Mouse (Mus musculus) adrenal gland, postnatal 10 days (tissue): Measurements from ENCODE around the gene Adgrg3. TPM values are rescaled to one million over a fixed set of nuclear protein-coding genes. Genes with fewer than 3 reads are reported as not detected.
A peak's percentile ranks its signal among the peaks of the same experiment; 100 is the strongest.

Experiments used
- DNase-seq: peaks from one replicate; pipeline ENCODE4 v3.0.0; 2021; ENCODE audit warnings: mixed read lengths
- total RNA-seq, 2 experiments: library from RNA; stranded (reverse); gene quantifications; 2 replicates each; pipeline ENCODE4 v1.2.3; 2021

Adgrg3 gene
- total RNA-seq, 2 experiments from 2014 or later, result 4.0 to 4.5 TPM

DNA sequence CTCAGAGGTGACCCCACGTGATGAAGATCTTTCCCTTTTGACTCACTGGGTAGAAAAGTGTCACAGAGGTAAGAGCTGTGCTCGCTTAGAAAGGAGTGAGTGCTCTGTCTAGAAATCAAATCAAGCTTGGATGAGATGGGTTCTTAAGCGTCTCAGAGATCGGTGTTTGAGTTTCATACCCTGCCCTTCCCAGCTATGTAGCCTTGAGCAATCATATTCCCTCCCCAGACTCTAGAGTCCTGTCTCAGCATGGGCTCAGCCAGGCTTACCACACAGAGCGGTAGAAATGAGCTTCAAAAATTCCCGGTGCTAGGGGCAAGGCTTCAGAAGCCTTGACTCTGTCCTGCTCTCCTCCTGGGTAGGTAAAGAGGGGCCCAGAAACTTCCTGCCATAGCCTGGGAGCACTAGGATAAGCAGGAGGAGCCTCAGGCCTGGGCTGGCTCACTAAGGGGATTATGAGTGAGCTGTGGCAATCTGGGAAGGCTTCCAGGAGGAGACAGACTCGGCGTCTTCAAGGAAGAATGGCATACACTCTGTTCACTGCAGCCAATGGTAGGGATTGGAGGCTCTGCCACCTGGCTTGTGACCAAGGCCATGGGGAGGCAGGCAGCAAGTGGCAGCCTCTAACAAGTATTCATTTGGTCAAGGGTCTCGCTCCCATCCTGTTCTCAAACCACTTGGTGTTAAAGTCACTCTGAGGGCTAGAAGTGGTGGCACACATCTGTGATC, 24.3 kb upstream of the Adgrg3 start:
- no peak for DNase-seq

DNA sequence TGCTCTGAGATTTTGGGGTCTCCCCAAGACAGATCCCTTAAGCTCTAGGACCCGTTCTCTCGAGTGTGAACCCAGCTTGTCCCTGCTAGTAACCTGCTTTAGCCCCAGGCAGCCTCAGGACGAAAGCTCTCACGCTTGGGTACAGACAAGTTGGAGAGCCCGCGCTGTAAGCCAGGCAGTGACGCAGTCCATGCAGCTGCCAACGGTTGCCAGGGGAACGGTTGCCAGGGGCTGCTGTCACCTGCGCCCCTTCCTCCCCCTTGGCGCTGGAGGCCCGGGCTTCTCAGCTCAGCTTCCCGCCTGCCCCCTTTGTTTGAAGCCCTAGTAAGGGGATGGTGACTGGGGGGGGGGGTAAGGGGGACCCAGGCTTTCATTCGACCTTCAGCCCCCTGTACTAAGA, 23.5 kb upstream of the Adgrg3 start:
- DNase-seq, result peak; percentile 75

DNA sequence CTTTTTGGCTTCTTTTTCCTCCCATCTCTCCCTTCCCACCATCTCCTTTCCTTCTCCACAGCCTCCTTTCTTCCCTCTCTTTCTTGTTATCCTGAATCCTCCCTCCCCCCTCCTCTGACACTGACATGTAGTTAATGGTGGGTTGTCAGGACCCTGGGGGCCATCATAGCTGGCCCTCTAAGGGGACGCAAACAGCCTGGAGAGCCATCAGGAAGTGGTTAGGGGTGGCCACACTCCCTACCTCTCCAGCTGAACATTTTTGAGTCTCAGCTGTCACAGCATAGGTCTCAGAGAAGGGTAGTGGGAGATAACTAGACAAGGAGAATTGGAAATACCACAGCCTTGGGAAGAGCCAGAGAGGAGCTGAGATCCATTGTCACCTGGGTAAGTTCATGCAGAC, 23.0 kb upstream of the Adgrg3 start:
- DNase-seq, result no peak

DNA sequence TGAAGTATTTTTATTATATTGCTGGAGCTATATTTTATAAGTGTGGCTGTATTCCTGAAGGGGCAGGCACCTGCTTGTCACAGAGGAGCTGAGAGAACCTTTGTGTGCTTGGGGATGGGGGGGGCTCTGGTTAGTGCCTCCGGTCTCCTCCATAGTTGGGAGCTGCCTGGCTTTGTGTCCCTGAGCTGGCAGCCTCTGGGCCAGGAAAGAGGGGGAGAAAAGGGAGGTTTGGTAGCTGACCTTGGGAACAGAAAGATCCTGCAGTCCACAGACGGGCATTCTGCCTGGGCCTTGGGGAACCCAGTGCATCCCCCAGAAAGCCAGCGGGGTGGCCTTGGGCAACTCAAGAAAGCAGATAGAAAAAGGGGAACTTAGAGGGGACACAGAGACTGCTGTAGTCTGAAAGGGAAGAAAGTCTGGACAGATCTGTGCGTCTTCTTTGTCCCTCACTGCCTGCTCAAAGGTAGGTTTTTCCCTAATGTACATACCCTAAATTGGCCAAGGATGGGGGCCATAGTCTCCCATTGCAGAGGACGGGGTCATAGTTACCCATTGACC, 22.1 kb upstream of the Adgrg3 start:
- DNase-seq, result peak; percentile 68

DNA sequence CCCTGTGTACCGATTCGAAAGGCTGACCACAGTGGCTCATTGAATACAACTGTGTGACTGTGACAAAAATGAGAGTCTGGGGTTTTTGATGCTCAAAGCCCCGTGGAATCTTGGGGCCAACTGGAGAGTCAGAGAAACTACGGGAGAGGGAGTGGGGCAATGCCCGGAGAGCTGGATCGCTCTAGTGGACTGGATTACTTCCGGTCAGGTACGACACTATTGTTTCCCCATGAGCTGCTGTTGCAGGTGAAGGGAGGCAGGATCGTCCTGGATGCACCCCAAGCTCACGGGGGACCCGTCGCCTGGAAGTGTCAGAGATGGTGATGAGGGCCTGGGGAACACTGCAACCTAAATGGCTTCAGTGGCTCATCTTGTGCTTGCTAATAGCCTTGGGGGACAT, 21.5 kb upstream of the Adgrg3 start:
- DNase-seq, result no peak

DNA sequence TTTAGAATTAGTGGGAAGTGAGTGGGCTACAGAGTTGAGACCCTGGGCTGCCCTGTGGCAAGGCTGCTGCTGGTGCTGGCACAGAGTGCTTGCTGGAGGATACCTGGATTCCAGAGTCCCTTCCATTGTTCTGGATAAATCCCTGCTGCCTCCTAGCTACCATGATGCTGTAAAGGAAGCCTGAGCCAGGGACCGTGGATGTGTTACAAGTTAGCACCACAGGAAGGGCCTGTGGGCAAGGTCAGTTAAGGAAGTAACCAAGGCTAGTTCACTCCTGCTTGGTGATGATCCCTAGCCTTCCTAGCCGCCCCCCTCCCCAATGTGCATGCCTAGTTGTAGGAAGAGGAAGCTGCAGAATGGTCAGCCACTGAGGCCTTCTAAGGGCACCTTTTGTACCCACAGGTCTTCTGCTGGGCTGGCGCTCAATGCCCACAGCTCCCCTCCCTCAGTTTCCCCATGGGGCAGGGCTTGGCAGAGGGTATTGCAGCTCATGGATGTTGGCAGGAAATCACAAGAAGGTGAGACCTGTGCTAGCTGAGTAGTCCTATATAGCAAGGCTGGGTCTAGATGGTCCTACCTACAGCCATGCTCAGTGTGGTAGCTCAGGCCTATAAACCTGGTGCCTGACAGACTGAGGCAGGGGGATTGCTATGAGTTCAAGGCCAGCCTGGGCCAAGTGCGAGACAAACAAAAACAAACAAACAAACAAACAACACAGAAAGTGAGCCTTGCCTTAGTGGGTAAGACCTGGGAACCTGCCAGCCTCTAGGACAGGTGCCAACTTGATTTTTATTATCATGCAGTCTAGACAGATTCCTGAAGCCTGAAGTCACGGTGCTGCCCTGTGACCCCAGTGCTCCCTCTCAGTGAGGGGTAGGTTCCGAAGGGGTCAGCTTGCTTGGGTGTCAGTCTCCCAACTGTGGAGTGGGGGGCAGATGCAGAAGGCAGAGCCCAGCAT, 20.3 kb upstream of the Adgrg3 start:
- DNase-seq, result peak; percentile 62

DNA sequence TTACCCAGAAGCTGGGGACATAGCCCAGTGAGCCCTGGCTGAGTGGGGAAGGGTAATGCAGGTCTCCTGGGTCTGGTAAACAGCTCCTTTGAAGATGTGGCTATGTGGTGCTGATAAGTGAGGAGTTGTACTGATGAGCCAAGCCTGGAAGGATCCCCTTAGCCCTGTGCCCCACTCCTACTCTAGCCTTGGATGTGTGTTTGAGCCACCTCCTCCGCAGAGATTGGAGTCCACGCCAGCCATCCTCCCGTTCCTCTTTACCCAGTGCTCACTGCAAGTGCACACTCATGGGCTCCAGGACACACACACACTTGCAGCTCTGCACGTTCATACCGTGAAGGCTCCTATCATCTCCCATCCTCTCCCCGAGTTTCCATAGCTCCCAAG, 19.6 kb upstream of the Adgrg3 start:
- DNase-seq, result no peak

DNA sequence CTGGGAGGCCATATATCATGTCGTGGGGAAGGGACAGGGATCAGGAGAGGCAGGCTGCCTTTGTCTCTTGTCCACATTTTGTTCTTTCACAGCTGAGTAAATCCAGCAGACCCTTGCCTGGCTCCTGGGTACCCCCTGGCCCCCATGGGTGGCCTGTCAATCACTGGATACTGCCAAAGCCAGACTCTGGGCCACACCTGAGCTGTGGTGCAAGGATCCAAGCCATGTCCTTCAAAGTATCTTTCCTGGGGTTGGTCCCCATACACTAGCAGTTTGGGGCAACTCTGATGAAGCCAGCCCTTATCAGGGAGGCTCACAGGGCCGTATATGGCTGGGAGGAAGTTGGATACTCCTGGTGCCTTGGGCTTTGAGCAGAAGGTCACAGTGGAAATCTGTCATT, 19.1 kb upstream of the Adgrg3 start:
- no peak for DNase-seq

DNA sequence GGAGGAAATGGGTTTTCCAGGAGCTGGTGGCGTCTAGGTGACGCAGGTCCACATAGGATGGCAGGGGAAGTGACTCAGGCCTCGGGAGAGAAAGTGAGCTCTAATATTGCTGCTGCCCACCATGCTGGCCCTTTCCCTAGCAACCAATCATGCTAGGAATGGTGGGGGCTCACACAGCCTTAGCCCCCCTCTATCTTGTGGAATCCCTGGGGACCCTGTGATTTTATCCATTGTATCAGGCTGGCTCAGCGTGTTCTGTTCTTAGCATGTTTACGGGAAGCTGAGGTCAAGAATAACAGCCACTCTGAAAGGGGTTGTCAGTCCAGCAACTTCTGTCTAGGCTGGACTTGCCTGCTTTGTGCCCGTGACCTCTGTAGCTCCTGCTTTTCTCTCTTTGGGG, 18.5 kb upstream of the Adgrg3 start:
- no peak for DNase-seq

DNA sequence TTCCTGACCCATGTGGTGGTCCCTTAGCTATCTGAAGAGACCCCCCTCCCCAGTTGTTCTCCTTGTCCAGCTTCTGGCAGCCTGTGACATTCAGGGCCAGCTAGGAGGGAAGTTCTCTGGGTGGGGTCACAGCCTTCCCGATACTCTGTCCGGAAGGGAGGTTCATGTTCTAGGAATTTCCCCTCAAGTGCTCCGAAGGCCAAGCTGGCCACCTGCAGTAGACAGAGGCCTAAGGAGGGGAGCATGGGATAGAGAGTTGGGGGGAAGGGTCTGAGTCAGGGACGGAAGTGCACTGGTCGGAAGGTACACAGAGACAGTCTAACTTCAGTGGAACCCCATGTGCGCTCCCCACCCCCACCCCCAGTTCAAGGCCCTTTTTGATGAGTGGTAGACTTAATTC, 17.5 kb upstream of the Adgrg3 start:
- peak; percentile 27 for DNase-seq

DNA sequence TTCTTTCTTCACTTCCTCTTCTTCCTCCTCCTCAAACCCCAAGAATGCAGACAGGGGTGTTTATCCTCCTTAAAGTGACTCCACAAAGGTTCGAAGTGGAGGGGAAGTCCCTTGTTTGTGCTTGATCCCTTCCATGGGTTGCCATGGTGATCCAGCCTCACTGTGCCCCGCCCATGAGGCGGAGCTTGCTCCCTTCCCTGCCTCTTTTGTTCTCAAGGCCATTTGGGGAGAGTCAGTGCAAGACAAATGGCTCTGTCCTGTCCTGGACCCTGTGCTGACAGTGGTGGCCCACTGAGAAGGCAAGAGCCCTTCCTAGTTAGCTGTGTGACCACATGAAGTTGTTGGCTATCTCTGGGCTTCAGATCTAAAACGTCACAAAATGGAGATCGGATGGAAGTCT, 16.8 kb upstream of the Adgrg3 start:
- peak; percentile 72 for DNase-seq

DNA sequence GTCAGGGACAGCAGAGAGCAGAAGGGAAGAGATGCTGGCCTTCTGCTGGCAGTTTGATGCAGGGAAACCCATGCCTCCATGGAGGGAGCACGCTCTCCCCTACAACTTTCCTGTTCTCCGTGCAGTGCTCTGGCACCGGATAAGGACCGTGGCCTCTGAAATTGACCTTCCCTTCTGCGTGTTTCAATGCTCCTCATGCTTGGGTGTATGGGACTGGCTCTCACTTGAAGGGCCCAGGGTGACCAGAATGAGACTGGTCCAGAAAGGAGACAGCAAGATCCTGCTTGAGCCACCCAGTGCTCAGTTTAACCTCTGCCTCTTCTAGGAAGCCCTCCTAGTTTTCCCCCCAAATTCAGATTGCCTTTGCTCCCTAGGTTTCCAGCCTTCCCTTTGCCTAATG, 16.3 kb upstream of the Adgrg3 start:
- DNase-seq, result no peak

DNA sequence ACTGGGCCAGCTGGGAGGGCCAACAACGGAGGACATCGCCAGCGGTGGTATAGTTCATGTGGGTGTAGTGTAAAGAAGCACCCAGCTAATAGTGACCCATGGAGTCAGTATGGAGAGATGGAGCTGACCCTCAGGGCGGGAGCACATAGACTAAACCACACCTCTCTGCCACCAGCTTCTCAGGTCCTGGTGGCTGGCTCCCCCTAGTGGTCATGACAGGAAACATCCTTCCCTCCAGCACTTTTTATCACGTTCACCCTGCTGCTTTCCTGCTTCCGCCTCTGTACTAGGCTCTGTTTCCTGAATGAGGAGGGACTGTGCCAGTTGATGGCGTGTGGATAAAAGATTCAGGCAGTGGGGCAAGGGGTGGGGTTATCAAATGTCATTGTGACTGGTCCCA, 15.8 kb upstream of the Adgrg3 start:
- DNase-seq, result peak; percentile 84

DNA sequence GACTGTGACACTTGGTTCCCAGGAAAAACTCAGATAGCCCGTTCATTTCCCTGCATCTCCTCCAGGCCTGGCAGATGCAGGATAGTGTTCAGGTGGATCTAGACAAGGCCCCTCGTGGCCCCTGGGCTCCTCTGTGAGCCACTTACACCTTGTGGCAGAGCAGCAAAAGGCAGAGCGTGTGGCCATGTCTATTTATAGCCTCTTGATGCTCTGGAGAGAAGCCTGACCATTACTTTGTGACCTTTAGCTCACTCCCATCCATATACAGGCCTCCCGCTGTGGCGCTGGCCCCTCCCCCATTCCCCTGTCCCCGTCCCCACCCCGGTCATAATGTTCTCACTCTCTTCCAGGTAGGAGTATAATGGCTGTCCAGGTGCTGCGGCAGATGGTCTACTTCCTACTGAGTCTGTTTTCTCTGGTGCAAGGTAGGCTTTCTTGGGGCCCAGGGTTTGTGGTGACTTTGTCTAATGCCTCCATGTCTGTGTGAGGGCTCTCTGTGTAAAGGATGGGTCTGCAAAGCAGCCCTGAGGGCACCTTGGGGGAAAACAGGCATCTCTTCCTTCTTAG, 15.3 kb upstream of the Adgrg3 start:
- DNase-seq, result no peak

DNA sequence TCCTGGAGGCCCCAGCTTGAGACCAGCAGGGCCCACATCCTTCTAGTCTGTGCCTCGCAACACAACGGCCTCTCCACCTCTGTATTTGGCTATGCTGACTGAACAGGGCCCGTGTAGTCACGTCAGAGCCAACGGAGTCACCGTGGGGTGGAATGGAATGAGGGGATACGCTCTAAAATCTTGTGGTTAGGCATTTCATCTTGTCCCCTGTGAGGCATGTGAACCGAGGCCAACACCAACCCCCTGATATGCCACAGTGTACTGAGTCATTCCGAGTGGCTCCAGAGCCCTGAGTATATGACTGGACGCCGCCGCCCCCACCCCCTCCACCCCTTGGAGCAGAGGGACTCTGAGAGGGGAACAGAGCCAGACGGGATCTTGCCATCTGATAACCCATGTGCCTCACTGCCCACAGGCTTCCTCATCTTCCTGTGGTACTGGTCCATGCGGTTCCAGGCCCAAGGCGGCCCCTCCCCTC, 5.0 kb upstream of the Adgrg3 start:
- DNase-seq, result no peak

DNA sequence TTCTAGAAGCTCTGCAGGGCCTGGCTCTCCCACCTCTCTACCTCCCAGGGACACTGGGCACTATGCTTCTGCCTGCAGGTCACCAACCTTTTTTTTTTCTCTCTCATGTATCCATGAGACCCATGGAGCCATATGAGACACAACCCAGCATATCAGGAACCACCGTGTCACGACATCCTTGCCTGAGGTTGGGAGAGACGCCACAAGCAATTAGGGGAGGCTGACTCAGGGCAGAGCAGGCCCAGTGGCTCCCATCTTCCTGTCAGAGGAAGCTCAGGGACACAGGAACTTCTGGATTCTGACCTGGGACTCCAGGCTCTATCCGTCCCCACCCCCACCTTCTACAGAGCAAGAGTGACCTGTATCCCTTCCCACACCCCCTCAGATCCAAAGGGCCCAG, 1.6 kb upstream of the Adgrg3 start:
- no peak for DNase-seq

DNA sequence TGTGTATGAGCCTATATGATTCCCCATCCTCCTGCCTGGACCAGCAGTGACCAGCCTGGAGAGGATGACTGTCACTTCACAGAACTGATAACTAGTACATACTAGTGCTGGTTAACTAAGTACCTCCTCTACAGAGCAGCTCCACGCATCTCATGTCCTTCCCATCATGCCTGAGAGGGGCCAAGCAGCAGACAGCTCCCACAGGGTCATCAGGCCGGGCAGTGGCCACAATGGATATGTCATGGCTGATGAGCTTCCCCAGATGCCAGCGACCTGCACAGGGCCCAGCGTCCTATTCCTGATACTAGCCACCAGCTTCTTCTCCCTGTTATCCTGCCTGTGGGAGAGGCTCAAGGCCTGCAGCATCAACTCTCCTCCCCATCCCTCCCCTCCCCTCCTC, 808 bp upstream of the Adgrg3 start:
- no peak for DNase-seq

DNA sequence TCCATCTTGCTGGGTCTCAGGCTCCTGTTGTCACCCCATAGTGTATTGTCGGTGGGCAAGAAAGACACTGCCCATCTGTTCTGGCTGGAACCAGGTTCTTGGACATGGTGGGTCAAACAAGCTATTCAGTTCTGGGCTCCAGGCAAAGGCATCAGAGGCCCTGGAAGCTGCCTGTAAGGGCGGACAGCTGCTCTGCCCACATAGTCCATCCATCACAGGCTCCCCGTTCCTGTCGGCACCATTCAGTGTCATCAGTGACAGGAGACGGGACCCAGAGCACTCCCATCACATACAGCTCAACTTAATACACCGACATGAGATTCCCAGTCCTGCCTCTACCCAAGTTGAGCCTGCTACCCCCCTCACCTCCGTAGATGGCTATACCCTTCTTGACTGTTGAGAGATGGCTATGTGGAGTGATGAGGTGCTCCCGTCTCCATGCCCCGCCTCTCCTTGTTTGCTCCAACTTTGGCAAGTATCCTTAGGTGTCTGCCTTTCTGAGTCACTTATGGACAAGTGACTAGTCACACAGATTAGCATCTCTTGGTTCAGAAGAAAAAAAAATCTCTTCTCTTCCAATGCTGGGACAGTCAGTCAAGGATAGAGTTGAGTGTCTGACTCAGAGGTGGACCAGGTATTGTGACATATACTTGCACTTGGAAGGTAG, 610 bp downstream of the Adgrg3 start:
- DNase-seq, result no peak

DNA sequence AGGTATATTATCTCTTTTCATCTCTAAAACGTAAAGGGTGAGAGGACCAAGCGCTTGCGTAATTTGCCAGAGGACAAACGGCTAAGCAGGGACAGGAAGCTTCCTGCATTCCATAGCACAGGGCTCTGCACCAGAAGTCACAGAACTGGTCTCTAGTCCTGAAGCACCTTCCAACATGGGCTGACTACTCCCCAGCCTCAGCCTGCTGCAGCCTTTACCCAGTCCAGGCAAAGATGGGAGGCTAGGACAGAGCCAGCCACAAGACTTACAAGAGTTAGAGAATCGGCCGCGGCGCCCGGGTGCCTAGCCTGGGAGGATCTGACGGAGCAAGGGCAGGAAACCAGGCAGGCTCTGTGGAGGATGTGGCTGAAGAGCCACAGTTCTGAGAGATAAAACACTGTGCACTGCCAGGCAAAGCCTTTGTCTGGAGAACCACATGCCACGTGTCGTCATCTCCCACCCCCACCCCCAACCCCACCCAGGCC, 2.8 kb downstream of the Adgrg3 start:
- DNase-seq, result no peak

DNA sequence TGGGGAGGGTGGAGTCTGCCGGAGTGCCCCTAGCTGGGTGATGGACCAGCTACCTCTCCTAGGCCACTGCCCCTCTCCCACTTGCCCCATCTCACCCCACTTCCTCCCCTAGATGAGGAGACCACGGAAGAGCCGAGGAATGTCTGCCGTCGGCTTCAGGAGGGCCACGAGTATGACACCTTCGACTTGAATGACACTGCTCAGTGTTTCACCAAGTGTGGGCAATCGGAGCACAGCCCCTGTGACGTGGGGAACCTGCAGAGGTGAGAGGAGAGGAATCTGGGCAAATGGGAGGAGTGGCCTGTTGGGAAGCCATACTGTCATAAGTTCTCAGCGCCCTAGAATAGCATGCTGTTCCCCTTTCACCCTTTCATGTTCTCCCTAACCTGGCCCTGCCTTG, 3.3 kb downstream of the Adgrg3 start:
- no peak for DNase-seq

DNA sequence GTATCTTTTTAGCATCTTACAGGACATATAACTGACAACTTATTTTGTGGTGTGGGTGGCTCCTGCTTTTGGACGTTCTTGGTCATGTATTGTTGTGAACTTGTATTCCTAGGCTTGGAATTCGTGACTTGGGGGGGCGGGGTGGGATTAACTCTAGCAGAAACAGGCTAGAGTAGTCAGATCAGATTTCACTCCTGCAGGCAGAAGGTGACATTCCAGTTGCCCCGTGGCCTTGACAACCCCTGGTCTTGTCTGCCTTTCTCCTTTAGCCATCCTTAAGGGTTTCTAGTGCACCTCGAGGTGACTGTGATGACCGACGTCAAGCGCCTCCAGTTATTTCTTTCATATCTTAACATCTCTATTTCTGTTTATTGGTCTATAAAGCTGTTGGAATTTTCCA, 5.7 kb downstream of the Adgrg3 start:
- DNase-seq, result no peak

DNA sequence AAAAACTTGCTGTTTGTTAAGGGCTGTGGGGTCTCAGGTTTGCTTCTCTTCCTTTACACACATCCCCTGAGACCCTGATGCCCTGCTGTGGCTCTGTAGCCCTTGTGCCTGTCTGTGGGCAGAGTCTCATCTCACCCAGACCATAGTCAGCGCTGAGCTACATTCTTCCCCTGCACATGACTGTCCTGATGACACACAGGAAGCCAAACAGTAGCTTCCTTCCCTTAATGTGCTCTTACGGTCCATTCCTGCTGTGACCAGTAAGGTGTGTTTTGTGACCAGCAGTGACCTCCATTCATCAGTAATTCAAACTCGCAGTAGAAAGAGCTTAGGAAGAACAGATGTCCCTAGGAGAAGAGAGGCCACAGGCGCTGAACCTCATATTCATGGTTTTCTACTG, 6.9 kb downstream of the Adgrg3 start:
- no peak for DNase-seq
